Mouse (Mus musculus): ENCODE data around the gene R3hdm2.

- no peak for TF ChIP-seq CTCF (IDR thresholded peaks at IDR 0.05; ENCODE audit: control insufficient read depth, insufficient read depth, insufficient read length)
- no peak for TF ChIP-seq MYOD1 (IDR thresholded peaks at IDR 0.05; ENCODE audit: control insufficient read depth, insufficient read length, low read depth)
- no peak for TF ChIP-seq MAX (IDR thresholded peaks at IDR 0.05)
- TF ChIP-seq USF1 (IDR thresholded peaks at IDR 0.05; ENCODE audit: low read depth) = no peak
- no peak for TF ChIP-seq FOSL1 (IDR thresholded peaks at IDR 0.05; ENCODE audit: insufficient read depth, low read length, poor library complexity, severe bottlenecking)
- TF ChIP-seq MYOG (IDR thresholded peaks at IDR 0.05; ENCODE audit: control insufficient read depth, extremely low read depth, insufficient read length) = no peak
- no peak for TF ChIP-seq CEBPB (IDR thresholded peaks at IDR 0.05; ENCODE audit: low read depth)
Measured at GRCm38 (mm10) chr10:127437354-127438113, 57.4 kb downstream of the R3hdm2 start.

Measured in C2C12 (cell line).